Mouse (Mus musculus) gonadal fat pad, adult 2 months (tissue): Measurements from ENCODE around the gene Ubap2l. TPM values are rescaled to one million over a fixed set of nuclear protein-coding genes. Genes with fewer than 3 reads are reported as not detected.

Experiments
- DNase-seq: peaks from one replicate; pipeline ENCODE4 v3.0.0-alpha.2; 2012; ENCODE audit warnings: low read depth
- polyA plus RNA-seq: library from polyadenylated mRNA; depleted of rRNA; stranded (reverse); fragments of >200 nt; gene quantifications from 2 replicates; pipeline ENCODE4 v1.2.3, GENCODE M21; 2012

Ubap2l gene
- polyA plus RNA-seq, 1 experiment: 119 TPM

- DNase-seq: no peak
Measured at GRCm38 (mm10) chr3:90067851-90068250, 15.4 kb upstream of the Ubap2l start.

DNA sequence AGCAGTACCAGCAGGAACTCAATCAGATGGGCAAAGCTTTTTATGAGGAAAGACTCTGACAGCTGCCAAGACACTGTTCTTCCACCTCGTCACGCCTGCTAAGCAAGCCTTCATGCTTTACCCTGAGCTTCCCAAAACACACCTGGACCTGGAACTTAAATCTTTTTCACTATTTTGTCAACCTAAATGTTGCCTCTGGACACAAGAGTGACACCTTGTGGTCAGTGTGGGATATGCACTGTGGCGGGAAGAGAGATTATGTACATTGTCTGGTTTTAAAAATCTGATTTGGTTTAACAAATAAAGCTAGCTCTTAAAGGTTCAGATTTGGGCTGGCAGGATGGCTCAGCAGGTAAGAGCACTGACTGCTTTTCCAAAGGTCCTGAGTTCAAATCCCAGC, 13.1 kb upstream of the Ubap2l start:
- DNase-seq: no peak

DNA sequence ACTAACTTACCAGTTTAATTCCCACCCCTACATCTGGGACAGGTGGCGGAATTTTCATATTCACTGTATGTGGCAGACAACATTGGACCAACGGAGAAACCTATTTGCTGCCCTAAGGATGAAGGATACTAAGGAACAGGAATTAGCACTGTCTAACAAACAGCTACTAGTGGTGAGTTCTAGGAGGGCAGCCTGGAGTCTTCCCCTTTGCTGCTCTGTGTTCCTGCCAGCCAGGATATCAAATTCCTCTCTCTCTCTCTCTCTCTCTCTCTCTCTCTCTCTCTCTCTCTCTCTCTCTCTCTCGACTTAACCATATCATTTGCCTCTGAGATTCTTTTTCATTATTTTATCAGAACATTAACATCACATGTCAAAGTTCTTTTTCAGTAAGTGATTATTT, 12.0 kb upstream of the Ubap2l start:
- DNase-seq: no peak

- no peak for DNase-seq
Measured at GRCm38 (mm10) chr3:90062539-90062938, 10.1 kb upstream of the Ubap2l start.

GRCm38 (mm10) chr3:90061549-90061948, 9.1 kb upstream of the Ubap2l start:
- DNase-seq: no peak

DNA sequence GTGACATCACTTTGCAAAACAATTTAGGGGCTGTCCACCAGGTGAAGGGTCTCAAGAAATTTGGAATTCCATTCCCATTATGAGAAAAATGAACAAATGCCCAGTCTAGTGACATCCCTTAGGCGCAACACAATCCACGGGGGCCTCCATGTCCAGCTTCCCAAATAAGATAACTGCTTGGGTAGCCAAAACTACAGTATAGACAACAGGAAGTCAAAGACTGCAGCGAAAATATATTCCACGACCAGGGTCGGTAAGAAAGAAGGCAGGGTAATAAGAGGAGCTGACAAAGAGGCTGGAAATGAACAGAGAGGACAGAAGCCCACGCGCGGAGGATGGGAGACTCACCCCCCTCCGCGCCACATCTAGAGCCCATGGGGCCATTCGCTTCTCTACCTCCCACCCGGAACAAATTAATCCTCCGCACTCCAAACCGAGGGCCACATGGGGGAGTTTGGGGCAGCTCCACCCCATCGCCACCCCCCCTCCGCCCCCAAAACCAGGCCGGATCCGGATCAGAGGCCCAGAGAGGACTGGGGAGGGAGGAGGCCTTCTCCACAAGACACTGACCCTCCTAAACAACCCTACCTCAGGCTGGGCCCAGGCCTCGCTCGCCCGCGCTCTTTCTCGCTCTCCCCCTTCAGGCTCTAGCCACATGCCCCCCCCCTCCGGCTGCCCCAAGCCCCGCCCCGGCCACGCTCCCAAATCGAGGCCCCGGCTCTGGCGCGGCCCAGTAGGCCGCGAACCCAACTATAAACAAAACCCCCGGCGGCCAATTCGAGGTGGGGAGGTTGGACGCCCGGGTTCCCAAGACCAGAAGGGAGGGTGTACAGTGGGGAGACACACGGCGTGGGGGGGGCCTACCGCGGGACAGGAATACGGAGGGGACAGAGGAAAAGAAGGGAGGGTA, 732 bp downstream of the Ubap2l start, which contains the start of gene 4933434E20Rik:
4933434E20Rik (plus strand) TSS at position 196 of the 910 bp plus-strand sequence.
- DNase-seq: no peak

GRCm38 (mm10) chr3:90049691-90050090, 2.7 kb downstream of the Ubap2l start:
- DNase-seq: no peak

DNA sequence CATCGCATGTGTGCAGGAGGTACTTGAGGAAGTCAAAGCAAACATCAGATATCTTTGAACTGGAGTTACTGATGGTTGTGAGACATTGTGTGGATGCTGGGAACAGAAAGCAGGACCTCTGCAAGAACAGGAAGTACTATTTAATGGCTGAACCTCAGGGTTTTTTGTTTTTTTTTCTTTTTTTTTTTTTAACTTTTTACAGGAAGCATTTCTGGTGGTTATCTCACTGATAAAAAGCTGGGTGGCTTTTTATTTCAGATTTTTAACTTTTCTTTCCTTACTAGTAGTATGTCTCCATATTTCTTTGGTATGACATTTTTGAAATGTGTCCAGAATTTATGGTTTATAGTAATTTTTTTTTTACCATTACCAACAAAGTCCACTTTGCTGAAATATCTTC, 16.2 kb downstream of the Ubap2l start:
- DNase-seq: no peak

DNA sequence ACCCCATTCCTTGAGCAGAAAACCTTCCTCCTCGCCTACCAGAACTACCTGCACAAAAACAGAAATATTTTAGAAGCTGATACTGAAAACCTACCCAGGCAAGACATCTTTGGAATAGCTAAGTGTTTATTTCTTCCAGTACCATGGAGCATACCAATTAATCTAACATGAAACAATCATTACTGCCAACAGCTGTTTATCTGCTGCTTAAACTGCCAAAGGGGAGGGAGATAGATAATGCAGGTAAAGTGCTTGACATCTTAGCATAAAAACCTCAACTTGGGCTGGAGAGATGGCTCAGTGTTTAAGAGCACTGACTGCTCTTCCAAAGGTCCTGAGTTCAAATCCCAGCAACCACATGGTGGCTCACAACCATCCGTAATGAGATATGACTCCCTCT, 17.8 kb downstream of the Ubap2l start:
- no peak for DNase-seq

GRCm38 (mm10) chr3:90016626-90017025, 35.8 kb downstream of the Ubap2l start:
- no peak for DNase-seq

- no peak for DNase-seq
Measured at GRCm38 (mm10) chr3:90010291-90010690, 42.1 kb downstream of the Ubap2l start.

GRCm38 (mm10) chr3:90004091-90004796, 48.2 kb downstream of the Ubap2l start:
- no peak for DNase-seq

GRCm38 (mm10) chr3:89999830-90000229, 52.6 kb downstream of the Ubap2l start:
- no peak for DNase-seq

- no peak for DNase-seq
Measured at GRCm38 (mm10) chr3:89999090-89999489, 53.3 kb downstream of the Ubap2l start.

DNA sequence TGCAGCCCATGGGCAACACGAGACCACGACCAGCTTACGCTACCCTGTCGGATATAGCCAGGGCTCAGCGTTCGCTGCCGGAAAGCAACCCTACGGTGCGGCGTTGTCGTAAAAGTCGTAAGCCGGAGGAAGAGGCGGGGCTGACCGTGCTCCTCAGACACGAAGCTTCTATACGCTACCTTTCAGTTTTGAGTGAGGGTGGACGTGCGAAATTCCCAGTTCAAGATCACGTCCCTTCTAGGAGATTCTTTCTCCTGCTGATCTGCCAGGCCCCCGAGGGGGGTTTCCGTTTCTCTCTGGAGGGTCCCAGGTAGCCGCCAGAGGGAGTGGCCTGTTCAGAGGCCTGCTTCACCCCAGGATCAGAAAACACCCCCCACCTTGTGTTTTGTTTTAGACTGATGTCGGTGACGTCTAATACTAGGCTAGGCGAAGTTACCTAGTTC, 53.8 kb downstream of the Ubap2l start, which contains the start of gene Hax1:
Hax1 (minus strand) TSS at position 169 of the 443 bp plus-strand sequence.
- DNase-seq: peak; percentile 51

GRCm38 (mm10) chr3:89997791-89998495, 54.5 kb downstream of the Ubap2l start:
- DNase-seq: no peak

DNA sequence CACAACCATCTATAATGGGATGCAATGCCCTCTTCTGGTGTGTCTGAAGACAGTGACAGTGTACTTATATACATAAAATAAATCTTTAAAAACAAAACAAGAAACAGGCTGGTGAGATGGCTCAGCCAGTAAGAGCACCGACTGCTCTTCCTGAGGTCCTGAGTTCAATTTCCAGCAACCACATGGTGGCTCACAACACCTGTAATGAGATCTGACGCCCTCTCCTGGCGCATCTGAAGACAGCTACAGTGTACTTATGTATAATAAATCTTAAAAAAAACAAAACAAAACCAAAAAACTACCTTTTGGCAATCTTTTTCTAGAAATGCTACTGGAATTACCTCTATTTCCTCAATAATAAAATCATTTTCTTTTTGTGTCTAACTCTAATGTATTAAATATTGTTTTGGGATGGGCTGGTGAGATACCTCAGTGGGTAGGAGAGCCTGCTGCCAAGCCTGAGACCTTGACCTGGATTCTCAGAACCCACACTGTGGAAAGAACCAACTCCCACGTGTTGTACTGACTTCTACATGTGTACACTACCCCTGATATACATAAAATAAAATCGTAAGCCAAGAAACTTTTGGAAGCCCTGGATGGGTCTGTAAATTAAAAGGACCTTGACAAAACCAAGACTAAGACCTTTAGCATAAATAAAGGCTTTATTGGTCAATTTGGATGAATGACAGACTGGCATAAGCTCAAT, 57.5 kb downstream of the Ubap2l start:
- no peak for DNase-seq

DNA sequence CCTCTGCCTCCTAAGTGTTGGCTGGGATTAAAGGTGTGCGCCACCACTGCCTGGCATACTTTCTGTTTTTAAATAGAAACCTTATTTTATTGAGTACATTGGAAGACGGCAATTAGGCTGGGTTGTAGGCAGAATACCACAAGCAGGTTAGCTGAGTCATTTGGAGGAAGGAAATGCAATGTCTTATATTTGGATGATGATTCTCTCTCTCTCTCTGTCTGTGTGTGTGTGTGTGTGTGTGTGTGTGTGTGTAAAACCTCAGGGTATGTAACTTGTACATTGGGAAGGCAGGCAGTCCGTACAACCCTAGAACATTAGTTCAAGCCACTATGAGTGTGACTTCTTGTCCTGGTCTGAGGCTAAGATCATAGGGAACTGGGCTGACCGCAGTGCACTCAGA, 64.6 kb downstream of the Ubap2l start:
- DNase-seq: no peak

DNA sequence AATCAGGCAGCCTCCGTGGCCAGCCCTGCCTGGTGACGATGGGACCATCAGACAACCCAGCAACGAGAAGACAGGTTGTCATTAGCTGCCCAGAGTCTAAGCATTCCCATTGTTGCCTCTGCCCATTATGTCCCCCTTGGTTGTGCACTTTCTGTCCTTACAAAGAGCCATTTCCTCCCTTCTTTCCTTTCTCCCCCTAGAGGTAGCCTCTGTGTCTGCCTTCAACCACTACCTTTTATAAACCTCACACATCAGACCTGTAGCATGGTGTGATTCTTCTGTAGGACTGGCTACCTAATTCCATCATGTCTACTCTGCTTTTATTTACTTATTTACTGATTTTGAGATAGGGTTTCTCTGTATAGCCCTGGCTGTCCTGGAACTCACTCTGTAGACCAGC, 65.2 kb downstream of the Ubap2l start:
- DNase-seq: no peak

DNA sequence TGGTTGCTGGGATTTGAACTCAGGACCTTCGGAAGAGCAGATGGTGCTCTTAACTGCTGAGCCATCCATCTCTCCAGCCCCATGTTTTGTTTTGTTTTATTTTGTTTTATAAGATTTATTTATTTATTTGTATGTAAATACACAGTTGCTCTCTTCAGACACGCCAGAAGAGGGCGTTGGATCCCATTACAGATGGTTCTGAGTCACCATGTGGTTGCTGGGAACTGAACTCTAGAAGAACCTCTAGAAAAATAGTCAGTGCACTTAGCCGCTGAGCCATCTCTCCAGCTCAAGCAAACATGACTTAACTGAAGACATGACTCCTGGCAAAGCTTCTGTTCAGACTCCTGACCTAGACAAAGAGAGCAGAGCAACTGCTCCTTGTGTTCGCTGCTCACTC, 70.0 kb downstream of the Ubap2l start:
- no peak for DNase-seq

GRCm38 (mm10) chr3:89976859-89977258, 75.6 kb downstream of the Ubap2l start:
- no peak for DNase-seq
